Mouse (Mus musculus): Measurements from ENCODE around the gene Mettl21a.
"Not testable (repeated sequence)": the region's sequence is repeated elsewhere in the genome, so short reads cannot be mapped to it uniquely, and the experiment has no call there.

Gene Mettl21a

DNA sequence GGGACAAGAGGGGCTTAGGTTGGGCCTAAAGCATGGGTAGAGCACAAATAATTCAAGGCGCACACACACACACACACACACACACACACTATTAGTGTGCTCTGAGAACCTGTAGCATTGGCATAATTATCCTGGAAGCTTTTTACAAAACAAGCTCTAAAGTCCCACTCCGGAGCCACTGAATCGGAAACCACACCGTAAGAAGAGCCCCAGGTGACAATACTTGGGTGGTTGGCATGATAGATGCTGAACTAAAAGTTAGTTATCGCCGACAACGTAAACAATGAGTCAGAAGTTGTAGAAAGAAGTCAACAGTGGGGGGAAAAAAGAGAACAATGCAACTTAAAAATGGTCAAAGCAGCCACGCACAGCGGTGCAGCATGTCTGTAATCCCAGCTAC is 2.7 kb downstream of the Mettl21a start:
- no peak for DNase-seq (ENCODE audit: low spot score)

DNA sequence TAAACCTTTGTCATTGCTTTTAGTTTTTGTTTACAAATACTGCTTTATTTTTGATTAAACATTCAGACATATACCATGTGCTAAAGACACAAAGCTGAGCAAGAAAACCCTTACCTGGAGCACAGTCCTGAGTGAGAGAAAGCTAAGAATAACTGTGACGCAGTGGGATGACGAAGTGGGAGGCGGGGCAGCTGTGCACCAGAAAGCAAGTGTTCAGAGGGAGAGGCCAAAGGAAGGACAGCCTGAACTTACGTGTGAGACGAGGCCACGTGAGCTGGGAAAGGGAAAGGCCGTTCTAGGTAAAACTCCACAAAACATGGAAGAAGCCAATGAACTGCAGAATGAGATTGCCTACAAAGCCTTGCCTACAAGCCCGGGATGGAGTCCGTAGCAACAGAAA is 7.1 kb downstream of the Mettl21a start:
- DNase-seq (ENCODE audit: low spot score) = no peak

GRCm38 (mm10) chr1:64609145-64609544 is 7.9 kb downstream of the Mettl21a start:
- no peak for DNase-seq (ENCODE audit: low spot score)

- no peak for DNase-seq (ENCODE audit: low spot score)
These were observed 13.7 kb downstream of the Mettl21a start for GRCm38 (mm10) chr1:64603381-64603780.

DNA sequence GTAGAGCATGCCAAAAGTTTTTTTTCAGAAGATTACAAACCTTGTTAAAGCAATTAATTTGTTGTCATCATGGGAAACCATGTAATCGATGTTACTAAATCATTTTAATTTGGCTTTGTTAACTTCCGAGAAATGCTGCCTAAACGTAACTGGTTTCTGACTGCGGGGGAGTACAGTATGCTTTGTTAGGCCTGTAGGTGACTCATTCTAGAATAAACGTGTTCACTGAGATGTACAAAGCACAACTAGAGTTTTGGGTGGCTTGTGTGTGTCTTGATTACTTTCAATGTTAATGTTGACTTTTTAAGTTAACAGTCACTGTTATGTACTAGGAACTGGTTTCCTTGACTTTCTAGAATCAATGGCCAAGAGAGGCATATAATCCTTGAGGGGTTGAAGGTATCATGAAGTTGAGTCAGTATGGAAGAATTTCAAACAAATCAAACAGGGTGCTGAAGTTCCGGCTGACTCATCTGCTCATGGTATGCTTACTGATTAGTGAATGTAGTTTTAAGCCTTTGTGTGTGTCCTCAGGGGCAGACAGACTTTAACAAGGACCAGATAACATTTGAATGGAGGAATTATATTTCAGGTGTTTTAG is 15.7 kb downstream of the Mettl21a start:
- DNase-seq (ENCODE audit: low spot score) = no peak

- DNase-seq (ENCODE audit: low spot score) = no peak
These were observed 16.5 kb downstream of the Mettl21a start for GRCm38 (mm10) chr1:64600413-64601077.

GRCm38 (mm10) chr1:64598926-64599325 is 18.1 kb downstream of the Mettl21a start:
- DNase-seq (ENCODE audit: low spot score) = no peak

- no peak for DNase-seq (ENCODE audit: low spot score)
These were observed 38.2 kb downstream of the Mettl21a start for GRCm38 (mm10) chr1:64578801-64579200.

GRCm38 (mm10) chr1:64577911-64578310 is 39.1 kb downstream of the Mettl21a start:
- not testable (repeated sequence) for DNase-seq (ENCODE audit: low spot score)

DNA sequence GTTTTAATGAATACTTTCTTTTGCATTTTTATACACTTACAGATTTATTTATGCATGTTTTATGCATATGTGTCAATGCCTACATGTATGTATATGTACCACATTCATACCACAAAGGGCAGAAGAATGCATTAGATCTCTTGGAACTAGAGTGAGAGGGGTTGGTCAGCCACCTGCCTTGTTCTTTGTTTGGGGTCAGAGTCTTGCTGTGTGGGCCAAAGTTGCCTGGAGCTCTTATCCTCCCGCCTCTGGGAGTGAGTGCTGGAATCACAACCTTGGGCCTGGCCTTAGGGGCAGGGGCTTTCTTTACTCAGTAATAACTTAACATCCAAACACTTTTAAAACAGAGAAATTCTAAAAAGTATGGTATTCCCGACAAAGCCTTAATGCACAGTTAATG is 40.3 kb downstream of the Mettl21a start:
- no peak for DNase-seq (ENCODE audit: low spot score)

GRCm38 (mm10) chr1:64576022-64576421 is 41.0 kb downstream of the Mettl21a start:
- DNase-seq (ENCODE audit: low spot score) = no peak

DNA sequence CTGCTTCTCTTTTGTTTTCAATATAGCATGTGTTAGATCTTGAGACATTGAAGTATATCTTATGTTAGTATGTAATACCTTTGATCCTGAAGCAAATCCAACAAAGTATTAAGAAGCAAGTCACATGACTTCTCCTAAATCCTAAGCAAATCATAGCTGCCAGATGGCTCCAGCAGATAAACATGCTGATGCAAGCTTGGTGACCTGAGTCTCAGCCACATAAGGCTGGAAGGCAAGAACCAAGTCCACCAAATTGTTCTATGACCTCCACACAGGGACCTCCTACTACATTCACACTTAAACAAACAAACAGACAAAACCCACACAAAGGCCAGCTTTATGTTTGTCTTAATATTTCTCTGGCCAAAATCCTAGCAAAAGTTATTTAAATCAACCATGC is 48.8 kb downstream of the Mettl21a start:
- DNase-seq (ENCODE audit: low spot score) = no peak

- DNase-seq (ENCODE audit: low spot score) = no peak
These were observed 56.9 kb downstream of the Mettl21a start for GRCm38 (mm10) chr1:64560105-64560504.
